Mouse (Mus musculus) lung, postnatal 0 days (tissue): ENCODE measurements around the gene Clec16a. TPM values are rescaled to one million over a fixed set of nuclear protein-coding genes. Genes with fewer than 3 reads are reported as not detected.
A peak's percentile ranks its signal among the peaks of the same experiment; 100 is the strongest.

Experiments
- ATAC-seq: fragments of 200-750 bp; cut with Nextera tagmentation; 2 replicates; pipeline ENCODE4 v1.8.0; 2017; ENCODE audit warnings: moderate library complexity
- DNase-seq: peaks from one replicate; pipeline ENCODE4 v3.0.0-alpha.2; 2016; ENCODE audit warnings: low spot score
- H3K27ac ChIP-seq: fragments of 300-500 bp; sonication (generic); 2 replicates; pipeline ENCODE4 v1.5.1; 2014; ENCODE audit warnings: antibody characterized with exemption, mild to moderate bottlenecking, low read length, mixed read lengths
- H3K27me3 ChIP-seq: fragments of 300-500 bp; sonication (generic); replicated peaks from 2 replicates; pipeline ENCODE4 v1.6.1; 2014; ENCODE audit warnings: low read length, mixed read lengths; ENCODE audit not compliant: insufficient read depth
- H3K36me3 ChIP-seq: fragments of 300-500 bp; sonication (generic); 2 replicates; pipeline ENCODE4 v1.6.1; 2014; ENCODE audit warnings: low read length, mixed read lengths; ENCODE audit not compliant: insufficient read depth
- H3K4me1 ChIP-seq: fragments of 300-500 bp; sonication (generic); 2 replicates; pipeline ENCODE4 v1.6.1; 2014; ENCODE audit warnings: antibody characterized with exemption, low read depth, low read length, mixed read lengths; ENCODE audit not compliant: insufficient read depth
- H3K4me2 ChIP-seq: fragments of 300-500 bp; sonication (generic); replicated peaks from 2 replicates; pipeline ENCODE4 v1.6.1; 2014; ENCODE audit warnings: low read depth, mild to moderate bottlenecking, low read length, moderate library complexity, mixed read lengths
- H3K4me3 ChIP-seq: fragments of 300-500 bp; sonication (generic); 2 replicates; pipeline ENCODE4 v1.5.1; 2014; ENCODE audit warnings: low read depth, low read length
- H3K9ac ChIP-seq: fragments of 300-500 bp; sonication (generic); replicated peaks from 2 replicates; pipeline ENCODE4 v1.6.1; 2014; ENCODE audit warnings: low read depth, mild to moderate bottlenecking
- H3K9me3 ChIP-seq: fragments of 300-500 bp; sonication (generic); 2 replicates; pipeline ENCODE4 v1.6.1; 2016; ENCODE audit warnings: low read length, mixed read lengths
- CTCF ChIP-seq: IDR thresholded peaks from 2 replicates; pipeline ENCODE4 v1.5.1; 2016; ENCODE audit warnings: antibody characterized with exemption, mild to moderate bottlenecking
- EP300 ChIP-seq: IDR thresholded peaks from 2 replicates; pipeline ENCODE4 v1.6.1; 2016; ENCODE audit warnings: antibody characterized with exemption, mild to moderate bottlenecking, control low read depth
- WGBS: fragments of 180-500 bp; shearing (Covaris S2); extraction: QIAGEN DNeasy Blood & Tissue Kit; methylation state at CpG from one replicate; pipeline ENCODE4 v1.1.7; 2014; 5-methylcytosine and 5-hydroxymethylcytosine counted together
- polyA plus RNA-seq: library from polyadenylated mRNA; unstranded; fragments of >200 nt; fragmentation: Nextera tagmentation; extraction: Ambion mirVana; gene quantifications from 2 replicates; pipeline ENCODE4 v1.2.1, GENCODE M21; 2015

The Clec16a gene
- polyA plus RNA-seq, 1 experiment from 2014 or later, result 32.0 TPM

DNA sequence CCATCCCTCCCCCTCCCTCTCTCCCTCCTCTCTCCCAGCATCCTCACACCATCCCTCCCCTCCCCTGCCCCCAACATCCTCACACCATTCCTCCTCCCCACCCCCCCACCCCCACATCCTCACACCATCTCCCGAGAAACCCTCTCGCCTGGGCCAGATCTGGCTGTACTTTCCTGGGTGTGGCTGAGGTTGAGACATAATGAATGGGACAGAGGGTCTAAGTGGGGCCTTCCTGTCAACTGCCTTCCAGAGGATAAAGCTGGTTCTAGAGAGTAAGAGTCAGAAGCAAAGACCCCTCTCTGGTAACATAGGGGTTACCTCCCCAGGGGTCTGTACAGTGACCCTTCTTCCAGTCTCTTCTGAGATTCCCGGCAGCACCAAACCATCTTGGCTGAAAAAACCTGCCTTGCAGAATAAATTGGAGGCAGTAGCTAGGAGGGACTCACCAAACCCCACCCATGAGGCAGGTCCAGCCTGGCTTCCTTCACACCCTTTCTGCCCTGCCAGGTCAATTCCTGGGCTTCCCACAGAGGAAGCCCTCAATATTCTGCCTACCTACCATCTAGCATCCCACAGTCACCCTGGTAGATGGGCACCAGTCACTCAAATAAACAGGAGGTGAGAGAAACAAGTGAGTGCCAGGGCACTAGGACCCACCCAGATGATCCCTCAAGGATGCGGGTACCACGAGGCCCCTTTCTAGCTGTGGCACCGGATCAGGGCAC, 218.6 kb downstream of the Clec16a start:
- Histone ChIP-seq H3K36me3 (no peaks in the 10 kb centered on the region), H3K4me2 (no peak overlapping the region), H3K9ac (no peak overlapping the region), H3K9me3 (no peaks in the 10 kb centered on the region), H3K4me1 (peaks cover 3% of the 10 kb centered on the region; the same call in 1 of the 2 replicates), H3K27ac (no peak overlapping the region), H3K27me3 (no peaks in the 10 kb centered on the region), H3K4me3 (no peak overlapping the region)
- DNase-seq (no peak), ATAC-seq (no peak)
- no peak for TF ChIP-seq CTCF
- no peak for TF ChIP-seq EP300
- 41% methylated on average over 6 of the region's 6 CpGs for WGBS

DNA sequence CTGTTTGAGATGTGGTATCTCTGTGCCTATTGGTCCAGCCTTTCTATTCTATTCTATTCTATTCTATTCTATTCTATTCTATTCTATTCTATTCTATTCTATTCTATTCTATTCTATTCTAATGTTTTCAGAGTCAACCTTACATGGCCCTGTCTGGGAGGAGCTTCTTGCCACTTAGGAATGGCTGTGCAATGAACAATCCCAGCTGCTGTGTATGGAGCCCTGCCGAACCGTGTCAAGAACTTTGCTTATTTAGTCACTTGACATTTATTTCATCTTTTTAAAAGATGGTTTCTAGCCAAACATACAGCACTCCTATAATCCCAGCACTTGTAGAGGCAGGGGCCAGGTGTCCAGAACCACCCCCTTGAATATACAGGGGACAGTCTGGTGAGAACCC, 219.2 kb downstream of the Clec16a start:
- ATAC-seq (peak; percentile 56; the same call in 1 of the 2 replicates), DNase-seq (peak; percentile 68)
- no peaks in the 10 kb centered on the region for H3K9me3 ChIP-seq
- 8% methylated on average over 2 of the region's 2 CpGs for WGBS
- no peak overlapping the region for H3K4me2 ChIP-seq
- no peak overlapping the region for H3K27ac ChIP-seq
- TF ChIP-seq CTCF (no peak), EP300 (no peak)
- no peak overlapping the region for H3K9ac ChIP-seq
- no peak overlapping the region for H3K4me3 ChIP-seq
- H3K27me3 ChIP-seq, result no peaks in the 10 kb centered on the region
- peaks cover 6% of the 10 kb centered on the region; the same call in 1 of the 2 replicates for H3K4me1 ChIP-seq
- no peaks in the 10 kb centered on the region for H3K36me3 ChIP-seq

DNA sequence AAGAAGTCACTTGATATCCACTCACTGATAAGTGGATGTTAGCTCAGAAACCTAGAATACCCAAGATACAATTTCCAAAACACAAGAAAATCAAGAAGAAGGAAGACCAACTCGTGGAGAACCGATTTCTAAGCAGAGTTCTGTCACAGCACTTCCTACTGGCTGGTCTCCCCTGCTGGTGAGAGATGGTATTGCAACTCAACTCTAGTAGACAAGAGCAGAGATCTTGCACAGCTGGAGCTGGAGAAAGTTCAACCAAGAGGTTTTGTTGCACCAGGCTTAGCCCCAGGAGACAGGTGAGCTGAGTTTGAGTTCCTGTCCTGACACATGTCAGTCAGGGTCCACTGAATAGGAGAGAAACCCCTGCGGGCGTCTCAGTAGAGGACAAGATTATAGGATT, 222.0 kb downstream of the Clec16a start:
- Histone ChIP-seq H3K4me1 (peaks cover 6% of the 10 kb centered on the region; the same call in 1 of the 2 replicates), H3K9me3 (no peaks in the 10 kb centered on the region), H3K27ac (no peak overlapping the region), H3K4me3 (no peak overlapping the region), H3K4me2 (no peak overlapping the region), H3K27me3 (no peaks in the 10 kb centered on the region), H3K9ac (no peak overlapping the region), H3K36me3 (no peaks in the 10 kb centered on the region)
- ATAC-seq (no peak), DNase-seq (peak; percentile 83)
- TF ChIP-seq CTCF, result peak; percentile 94
- TF ChIP-seq EP300, result no peak
- 44% methylated on average over 4 of the region's 4 CpGs for WGBS

DNA sequence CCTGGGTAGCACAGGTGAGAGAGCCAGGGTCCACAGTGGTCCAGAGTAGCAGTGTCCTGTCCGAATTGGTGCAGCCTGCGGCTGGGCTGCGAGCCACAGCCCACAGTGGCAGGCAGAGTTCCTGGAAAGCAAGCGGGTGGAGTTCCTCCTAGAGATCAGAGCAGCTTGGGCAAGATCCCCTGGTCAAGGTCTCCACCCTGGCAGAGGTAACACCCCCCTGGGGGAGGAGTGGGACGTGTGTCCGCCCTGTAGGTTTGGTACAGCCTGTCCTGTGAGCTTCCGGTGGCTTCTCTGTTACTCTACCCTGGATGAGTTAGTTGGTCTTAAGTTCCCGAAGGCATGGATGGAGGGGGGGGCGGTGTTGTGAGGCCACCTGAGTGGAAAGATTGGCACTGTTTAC, 223.7 kb downstream of the Clec16a start:
- Histone ChIP-seq H3K27ac (no peak overlapping the region), H3K27me3 (no peaks in the 10 kb centered on the region), H3K36me3 (no peaks in the 10 kb centered on the region), H3K4me2 (no peak overlapping the region), H3K4me1 (peaks cover 3% of the 10 kb centered on the region; the same call in 1 of the 2 replicates), H3K9ac (no peak overlapping the region), H3K9me3 (no peaks in the 10 kb centered on the region), H3K4me3 (no peak overlapping the region)
- ATAC-seq, result peak; percentile 20; the same call in 1 of the 2 replicates
- WGBS, result 38% methylated on average over 9 of the region's 9 CpGs
- peak; percentile 32 for DNase-seq
- TF ChIP-seq CTCF, result no peak
- TF ChIP-seq EP300, result no peak

DNA sequence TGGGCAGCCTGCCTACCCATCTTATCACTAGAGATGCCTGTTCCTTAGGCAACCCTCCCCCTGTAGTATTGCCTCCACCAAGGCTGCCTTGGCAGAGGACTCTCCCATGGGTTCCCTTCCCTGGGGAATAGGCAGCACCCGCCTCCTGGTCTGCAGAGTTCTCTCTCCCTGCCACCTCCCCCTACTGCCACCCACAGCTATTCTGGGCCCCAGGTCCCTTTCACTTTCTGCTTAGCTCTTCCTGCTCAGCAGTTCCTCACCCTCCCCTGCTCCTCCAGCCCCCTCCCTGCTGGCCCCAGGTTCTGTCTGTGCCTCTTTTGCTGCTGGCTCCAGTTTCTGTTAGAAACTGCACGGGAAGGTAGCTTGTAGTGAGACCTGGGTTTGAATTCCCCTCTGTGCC, 224.5 kb downstream of the Clec16a start:
- no peak for TF ChIP-seq EP300
- no peak for TF ChIP-seq CTCF

DNA sequence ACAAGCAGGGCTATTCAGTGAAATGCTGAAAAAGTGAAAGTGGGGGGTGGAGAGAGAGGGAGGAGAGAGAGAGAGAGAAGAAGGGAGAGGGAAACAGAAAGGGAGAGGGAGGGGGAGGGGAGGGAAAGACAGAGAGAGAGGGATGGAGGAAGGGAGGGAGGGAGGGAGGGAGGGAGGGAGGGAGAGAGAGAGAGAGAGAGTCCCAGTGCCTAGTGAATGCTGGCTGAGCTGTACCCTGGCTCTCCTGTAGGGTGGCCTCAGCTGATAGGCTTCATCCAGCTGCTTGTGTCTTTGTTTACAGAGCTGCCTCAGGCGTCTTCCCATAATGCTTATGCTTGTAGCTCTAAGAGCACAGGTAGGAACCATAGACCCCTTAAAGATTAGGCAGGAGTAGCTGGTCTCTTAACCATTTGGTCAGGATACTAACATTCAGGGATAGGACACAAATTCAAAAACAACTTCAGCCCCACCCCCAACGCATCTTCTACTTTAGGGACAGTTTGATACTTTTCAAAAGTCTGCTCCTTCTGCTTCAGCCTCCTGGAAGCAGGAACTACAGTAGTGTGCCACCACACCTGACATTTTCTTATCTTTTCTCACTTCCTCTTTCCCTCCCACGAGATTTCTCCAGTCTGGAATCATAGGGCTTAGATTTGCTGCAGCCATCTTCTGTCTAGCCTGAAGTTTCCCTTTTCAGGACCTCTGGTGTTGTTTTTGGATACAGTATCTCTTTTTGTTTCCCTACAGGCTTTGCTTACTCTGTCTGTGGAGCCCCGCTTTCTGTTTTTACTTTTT, 225.6 kb downstream of the Clec16a start:
- ATAC-seq, result no peak

More for the DNA sequence above, 224.5 kb downstream of the Clec16a start:
- ATAC-seq, result no peak
- H3K9me3 ChIP-seq, result no peaks in the 10 kb centered on the region
- H3K4me2 ChIP-seq, result no peak overlapping the region
- 74% methylated on average over 2 of the region's 2 CpGs for WGBS
- no peak overlapping the region for H3K27ac ChIP-seq
- no peak overlapping the region for H3K9ac ChIP-seq
- H3K36me3 ChIP-seq, result no peaks in the 10 kb centered on the region
- H3K4me1 ChIP-seq, result peaks cover 3% of the 10 kb centered on the region; the same call in 1 of the 2 replicates
- no peaks in the 10 kb centered on the region for H3K27me3 ChIP-seq
- DNase-seq, result no peak
- H3K4me3 ChIP-seq, result no peak overlapping the region

More for the DNA sequence above, 225.6 kb downstream of the Clec16a start:
- Histone ChIP-seq H3K9me3 (no peaks in the 10 kb centered on the region), H3K9ac (no peak overlapping the region), H3K4me3 (no peak overlapping the region), H3K4me2 (no peak overlapping the region), H3K27ac (no peak overlapping the region), H3K4me1 (peaks cover 3% of the 10 kb centered on the region; the same call in 1 of the 2 replicates), H3K36me3 (no peaks in the 10 kb centered on the region), H3K27me3 (no peaks in the 10 kb centered on the region)
- DNase-seq, result no peak
- WGBS, result 53% methylated on average over 4 of the region's 4 CpGs
- TF ChIP-seq CTCF, result peak; percentile 37
- TF ChIP-seq EP300, result no peak
